In genomic region chr12:77841844-77842415, GRCm38 (mm10) we compare ENCODE assay signal across 20 mouse cellular contexts.
DNase-seq lines count a peak whose midpoint lies in the region; ATAC-seq and TF ChIP-seq lines count a peak whose summit lies in the region.
"Had no signal": no experiment of that assay in that cellular context is flagged by ENCODE, and none has a peak within 500 bp of the region (broad histone marks: within the 10 kb centered on the region; RNA-seq: fewer than 3 reads in every experiment).

No protein-coding gene starts in this region.

- 52% methylated on average over 7 of the region's 7 CpGs for WGBS in forebrain, embryonic 10.5 days
- WGBS in forebrain, postnatal 0 days: 55% methylated on average over 7 of the region's 7 CpGs
- 46% methylated on average over 7 of the region's 7 CpGs for WGBS in hindbrain, embryonic 16.5 days
- 43% methylated on average over 7 of the region's 7 CpGs for WGBS in hindbrain, embryonic 13.5 days
- WGBS in embryonic facial prominence, embryonic 15.5 days: 70% methylated on average over 7 of the region's 7 CpGs

- no peaks in the 10 kb centered on the region for H3K36me3 ChIP-seq in forebrain, embryonic 10.5 days (replicated peaks)
- H3K36me3 ChIP-seq in forebrain, postnatal 0 days (ENCODE audit: insufficient read depth): no peaks in the 10 kb centered on the region
- no peaks in the 10 kb centered on the region for H3K36me3 ChIP-seq in hindbrain, embryonic 16.5 days (ENCODE audit: control insufficient read depth, insufficient read depth, low read length)
- H3K36me3 ChIP-seq in hindbrain, embryonic 13.5 days: no peaks in the 10 kb centered on the region
- H3K36me3 ChIP-seq in embryonic facial prominence, embryonic 15.5 days: no peaks in the 10 kb centered on the region
- H3K36me3 ChIP-seq: embryonic facial prominence, embryonic 13.5 days; kidney, embryonic 15.5 days; limb, embryonic 10.5 days; neural tube, embryonic 15.5 days had no signal

- H3K27ac ChIP-seq in forebrain, embryonic 10.5 days: no peak overlapping the region
- H3K27ac ChIP-seq in forebrain, postnatal 0 days (ENCODE audit: low read depth, low read length): no peak overlapping the region
- no peak overlapping the region for H3K27ac ChIP-seq in hindbrain, embryonic 16.5 days (ENCODE audit: low read depth, low read length)
- no peak overlapping the region for H3K27ac ChIP-seq in hindbrain, embryonic 13.5 days
- no peak overlapping the region for H3K27ac ChIP-seq in embryonic facial prominence, embryonic 15.5 days (replicated peaks)
- H3K27ac ChIP-seq: embryonic facial prominence, embryonic 13.5 days; hindbrain, postnatal 0 days; kidney, embryonic 15.5 days; limb, embryonic 10.5 days; neural tube, embryonic 15.5 days had no signal

- no peak overlapping the region for H3K4me2 ChIP-seq in forebrain, postnatal 0 days (ENCODE audit: low read depth)
- no peak overlapping the region for H3K4me2 ChIP-seq in hindbrain, embryonic 16.5 days (ENCODE audit: low read length)
- H3K4me2 ChIP-seq in hindbrain, embryonic 13.5 days: no peak overlapping the region
- H3K4me2 ChIP-seq in embryonic facial prominence, embryonic 15.5 days (replicated peaks): no peak overlapping the region
- H3K4me2 ChIP-seq: embryonic facial prominence, embryonic 13.5 days; heart, embryonic 11.5 days; kidney, embryonic 15.5 days; neural tube, embryonic 15.5 days had no signal

- no peak overlapping the region for H3K9ac ChIP-seq in forebrain, postnatal 0 days
- no peak overlapping the region for H3K9ac ChIP-seq in hindbrain, embryonic 16.5 days (ENCODE audit: low read depth, low read length)
- H3K9ac ChIP-seq in hindbrain, embryonic 13.5 days: no peak overlapping the region
- no peak overlapping the region for H3K9ac ChIP-seq in embryonic facial prominence, embryonic 15.5 days
- H3K9ac ChIP-seq: embryonic facial prominence, embryonic 13.5 days; kidney, embryonic 15.5 days; neural tube, embryonic 15.5 days had no signal

- TF ChIP-seq CTCF in forebrain, postnatal 0 days (IDR thresholded peaks at IDR 0.05; ENCODE audit: low read depth): no peak

- no peak overlapping the region for H3K4me3 ChIP-seq in forebrain, embryonic 10.5 days
- H3K4me3 ChIP-seq in forebrain, postnatal 0 days (ENCODE audit: low read depth, low read length): no peak overlapping the region
- H3K4me3 ChIP-seq in hindbrain, embryonic 16.5 days (ENCODE audit: low read length): no peak overlapping the region
- no peak overlapping the region for H3K4me3 ChIP-seq in hindbrain, embryonic 13.5 days
- H3K4me3 ChIP-seq in embryonic facial prominence, embryonic 15.5 days (replicated peaks): no peak overlapping the region
- H3K4me3 ChIP-seq: embryonic facial prominence, embryonic 13.5 days; kidney, embryonic 15.5 days; limb, embryonic 10.5 days; megakaryocyte, embryonic 14.5 days; neural tube, embryonic 15.5 days had no signal

- no peak for ATAC-seq in forebrain, postnatal 0 days
- peak; percentile 30; the same call in 1 of the 2 replicates for ATAC-seq in hindbrain, embryonic 16.5 days
- ATAC-seq in hindbrain, embryonic 13.5 days (ENCODE audit: low FRiP score): no peak
- ATAC-seq in embryonic facial prominence, embryonic 15.5 days (ENCODE audit: insufficient number of reproducible peaks, low FRiP score, low TSS enrichment, low read depth): peak; percentile 54; the same call in 1 of the 2 replicates
- ATAC-seq: hindbrain, postnatal 0 days; intestine, postnatal 0 days had no signal

- no peaks in the 10 kb centered on the region for H3K9me3 ChIP-seq in forebrain, embryonic 10.5 days
- H3K9me3 ChIP-seq in forebrain, postnatal 0 days (ENCODE audit: low read length): no peaks in the 10 kb centered on the region
- H3K9me3 ChIP-seq in hindbrain, embryonic 16.5 days (ENCODE audit: control insufficient read depth, low read length): no peaks in the 10 kb centered on the region
- H3K9me3 ChIP-seq in hindbrain, embryonic 13.5 days: no peaks in the 10 kb centered on the region
- no peaks in the 10 kb centered on the region for H3K9me3 ChIP-seq in embryonic facial prominence, embryonic 15.5 days (replicated peaks)
- H3K9me3 ChIP-seq: embryonic facial prominence, embryonic 13.5 days; kidney, embryonic 15.5 days; limb, embryonic 10.5 days; neural tube, embryonic 15.5 days had no signal

- H3K27me3 ChIP-seq in forebrain, embryonic 10.5 days (ENCODE audit: poor library complexity, severe bottlenecking): no peaks in the 10 kb centered on the region
- no peaks in the 10 kb centered on the region for H3K27me3 ChIP-seq in forebrain, postnatal 0 days (ENCODE audit: insufficient read depth, low read length)
- no peaks in the 10 kb centered on the region for H3K27me3 ChIP-seq in hindbrain, embryonic 16.5 days (replicated peaks; ENCODE audit: control insufficient read depth, insufficient read depth, low read length)
- H3K27me3 ChIP-seq in hindbrain, embryonic 13.5 days: no peaks in the 10 kb centered on the region
- H3K27me3 ChIP-seq in embryonic facial prominence, embryonic 15.5 days: no peaks in the 10 kb centered on the region
- H3K27me3 ChIP-seq: embryonic facial prominence, embryonic 13.5 days; kidney, embryonic 15.5 days; megakaryocyte, embryonic 14.5 days; neural tube, embryonic 15.5 days had no signal

- DNase-seq in forebrain, embryonic 10.5 days (ENCODE audit: extremely low spot score, low spot score): peak; percentile 24
- no peak for DNase-seq in forebrain, postnatal 0 days
- peak; percentile 49 for DNase-seq in adrenal gland, postnatal 14 days
- DNase-seq in urinary bladder, adult 2 months (ENCODE audit: low spot score): no peak
- DNase-seq: cerebellum, adult 8-10 months; kidney, postnatal 4 days; layer of hippocampus, adult 9-11 months; lung, adult 2 months; thymus, postnatal 25 days had no signal

- H3K4me1 ChIP-seq in forebrain, embryonic 10.5 days: peaks cover 5% of the 10 kb centered on the region
- H3K4me1 ChIP-seq in forebrain, postnatal 0 days (ENCODE audit: insufficient read depth): no peaks in the 10 kb centered on the region
- no peaks in the 10 kb centered on the region for H3K4me1 ChIP-seq in hindbrain, embryonic 16.5 days (ENCODE audit: control insufficient read depth, insufficient read depth, low read depth, low read length)
- peaks cover 4% of the 10 kb centered on the region; the same call in 1 of the 2 replicates for H3K4me1 ChIP-seq in hindbrain, embryonic 13.5 days (replicated peaks)
- no peaks in the 10 kb centered on the region for H3K4me1 ChIP-seq in embryonic facial prominence, embryonic 15.5 days
- H3K4me1 ChIP-seq: embryonic facial prominence, embryonic 13.5 days; kidney, embryonic 15.5 days; limb, embryonic 10.5 days; megakaryocyte, embryonic 14.5 days; neural tube, embryonic 15.5 days had no signal

Comparison
In these comparisons a context has a peak if more than half of its experiments do, and no peak if none do; other contexts are left out.
1. DNase-seq: peak in forebrain, embryonic 10.5 days (single experiment) and adrenal gland, postnatal 14 days (single experiment); none in forebrain, postnatal 0 days (single experiment) and urinary bladder, adult 2 months (single experiment).
2. ATAC-seq: peak in hindbrain, embryonic 16.5 days (single experiment) and embryonic facial prominence, embryonic 15.5 days (single experiment); none in forebrain, postnatal 0 days (single experiment) and hindbrain, embryonic 13.5 days (single experiment).